Mouse (Mus musculus): ENCODE results near the gene Gpr61. TPM values are rescaled to one million over a fixed set of nuclear protein-coding genes. Genes with fewer than 3 reads are reported as not detected.

Gene Gpr61
- total and polyA plus RNA-seq, 2 experiments from 2014 or later, result 0.11 TPM; not detected in 1

- 0 out of 2 replicates have a peak, but pooled peaks cover 5% of the 10 kb centered on the region for H3K27me3 ChIP-seq (ENCODE audit: control insufficient read depth, insufficient read depth, low read length)
- 51% methylated on average over 3 of the region's 3 CpGs for WGBS
- H3K27ac ChIP-seq (ENCODE audit: low read depth), result no peak overlapping the region
- no peaks in the 10 kb centered on the region for H3K36me3 ChIP-seq (replicated peaks; ENCODE audit: control insufficient read depth, insufficient read depth, low read length)
- no peaks in the 10 kb centered on the region for H3K4me1 ChIP-seq (ENCODE audit: control insufficient read depth, insufficient read depth)
- no peak overlapping the region for H3K9ac ChIP-seq (replicated peaks; ENCODE audit: low read depth, low read length)
- ATAC-seq (ENCODE audit: insufficient read depth, low read depth) (no peak), DNase-seq (ENCODE audit: low spot score) (no peak)
- no peaks in the 10 kb centered on the region for H3K9me3 ChIP-seq (replicated peaks; ENCODE audit: control insufficient read depth, low read length)
- no peak overlapping the region for H3K4me3 ChIP-seq (ENCODE audit: low read depth, low read length)
- TF ChIP-seq CTCF (IDR thresholded peaks at IDR 0.05; ENCODE audit: low read depth) (no peak), EP300 (IDR thresholded peaks at IDR 0.05; ENCODE audit: low read depth) (no peak)
- no peak overlapping the region for H3K4me2 ChIP-seq (ENCODE audit: low read depth, low read length)
These were observed 14.5 kb upstream of the Gpr61 start for GRCm38 (mm10) chr3:108169199-108169598.

GRCm38 (mm10) chr3:108167499-108167898 lies 12.8 kb upstream of the Gpr61 start:
- H3K9ac ChIP-seq (replicated peaks; ENCODE audit: low read depth, low read length), result no peak overlapping the region
- no peak overlapping the region for H3K4me2 ChIP-seq (ENCODE audit: low read depth, low read length)
- no peak overlapping the region for H3K27ac ChIP-seq (ENCODE audit: low read depth)
- TF ChIP-seq CTCF (IDR thresholded peaks at IDR 0.05; ENCODE audit: low read depth) (no peak), EP300 (IDR thresholded peaks at IDR 0.05; ENCODE audit: low read depth) (no peak)
- H3K36me3 ChIP-seq (replicated peaks; ENCODE audit: control insufficient read depth, insufficient read depth, low read length), result no peaks in the 10 kb centered on the region
- no peaks in the 10 kb centered on the region for H3K9me3 ChIP-seq (replicated peaks; ENCODE audit: control insufficient read depth, low read length)
- H3K4me3 ChIP-seq (ENCODE audit: low read depth, low read length), result no peak overlapping the region
- DNase-seq (ENCODE audit: low spot score) (no peak), ATAC-seq (ENCODE audit: insufficient read depth, low read depth) (no peak)
- 0 out of 2 replicates have a peak, but pooled peaks cover 5% of the 10 kb centered on the region for H3K27me3 ChIP-seq (ENCODE audit: control insufficient read depth, insufficient read depth, low read length)
- no peaks in the 10 kb centered on the region for H3K4me1 ChIP-seq (ENCODE audit: control insufficient read depth, insufficient read depth)
- WGBS, result 51% methylated on average over 14 of the region's 14 CpGs

- Histone ChIP-seq H3K4me1 (ENCODE audit: control insufficient read depth, insufficient read depth) (no peaks in the 10 kb centered on the region), H3K4me2 (ENCODE audit: low read depth, low read length) (no peak overlapping the region), H3K27me3 (ENCODE audit: control insufficient read depth, insufficient read depth, low read length) (no peaks in the 10 kb centered on the region), H3K4me3 (ENCODE audit: low read depth, low read length) (no peak overlapping the region), H3K9ac (replicated peaks; ENCODE audit: low read depth, low read length) (no peak overlapping the region), H3K36me3 (replicated peaks; ENCODE audit: control insufficient read depth, insufficient read depth, low read length) (no peaks in the 10 kb centered on the region), H3K9me3 (replicated peaks; ENCODE audit: control insufficient read depth, low read length) (no peaks in the 10 kb centered on the region), H3K27ac (ENCODE audit: low read depth) (no peak overlapping the region)
- peak; percentile 53; the same call in 1 of the 2 replicates for ATAC-seq (ENCODE audit: insufficient read depth, low read depth)
- WGBS, result 38% methylated on average over 10 of the region's 11 CpGs
- TF ChIP-seq EP300 (IDR thresholded peaks at IDR 0.05; ENCODE audit: low read depth) (no peak), CTCF (IDR thresholded peaks at IDR 0.05; ENCODE audit: low read depth) (peak; percentile 16; the same call in 1 of the 2 replicates)
- DNase-seq (ENCODE audit: low spot score), result no peak
These were observed 12.0 kb upstream of the Gpr61 start for GRCm38 (mm10) chr3:108166486-108167211.

GRCm38 (mm10) chr3:108165532-108166315 lies 11.0 kb upstream of the Gpr61 start:
- no peak for TF ChIP-seq EP300 (IDR thresholded peaks at IDR 0.05; ENCODE audit: low read depth)
- TF ChIP-seq CTCF (IDR thresholded peaks at IDR 0.05; ENCODE audit: low read depth), result no peak
- WGBS, result 66% methylated on average over 10 of the region's 10 CpGs
- Histone ChIP-seq H3K4me1 (ENCODE audit: control insufficient read depth, insufficient read depth) (no peaks in the 10 kb centered on the region), H3K9ac (replicated peaks; ENCODE audit: low read depth, low read length) (no peak overlapping the region), H3K36me3 (replicated peaks; ENCODE audit: control insufficient read depth, insufficient read depth, low read length) (no peaks in the 10 kb centered on the region), H3K4me3 (ENCODE audit: low read depth, low read length) (no peak overlapping the region), H3K27ac (ENCODE audit: low read depth) (no peak overlapping the region), H3K27me3 (ENCODE audit: control insufficient read depth, insufficient read depth, low read length) (no peaks in the 10 kb centered on the region), H3K4me2 (ENCODE audit: low read depth, low read length) (no peak overlapping the region), H3K9me3 (replicated peaks; ENCODE audit: control insufficient read depth, low read length) (no peaks in the 10 kb centered on the region)
- DNase-seq (ENCODE audit: low spot score) (no peak), ATAC-seq (ENCODE audit: insufficient read depth, low read depth) (no peak; the same call in 1 of the 2 replicates)

GRCm38 (mm10) chr3:108164807-108165206 lies 10.1 kb upstream of the Gpr61 start:
- Histone ChIP-seq H3K9me3 (replicated peaks; ENCODE audit: control insufficient read depth, low read length) (no peaks in the 10 kb centered on the region), H3K4me3 (ENCODE audit: low read depth, low read length) (no peak overlapping the region)
- WGBS, result 26% methylated on average over 9 of the region's 9 CpGs

More at GRCm38 (mm10) chr3:108164807-108165206, 10.1 kb upstream of the Gpr61 start:
- DNase-seq (ENCODE audit: low spot score) (peak; percentile 66), ATAC-seq (ENCODE audit: insufficient read depth, low read depth) (peak; percentile 53; the same call in 1 of the 2 replicates)
- H3K4me2 ChIP-seq (ENCODE audit: low read depth, low read length), result no peak overlapping the region
- H3K4me1 ChIP-seq (ENCODE audit: control insufficient read depth, insufficient read depth), result no peaks in the 10 kb centered on the region
- H3K9ac ChIP-seq (replicated peaks; ENCODE audit: low read depth, low read length), result no peak overlapping the region
- no peak overlapping the region for H3K27ac ChIP-seq (ENCODE audit: low read depth)
- no peaks in the 10 kb centered on the region for H3K36me3 ChIP-seq (replicated peaks; ENCODE audit: control insufficient read depth, insufficient read depth, low read length)
- no peaks in the 10 kb centered on the region for H3K27me3 ChIP-seq (ENCODE audit: control insufficient read depth, insufficient read depth, low read length)
- peak; percentile 97 for TF ChIP-seq CTCF (IDR thresholded peaks at IDR 0.05; ENCODE audit: low read depth)
- TF ChIP-seq EP300 (IDR thresholded peaks at IDR 0.05; ENCODE audit: low read depth), result no peak
